Mouse (Mus musculus) spleen, adult 2 months (tissue): ENCODE data around the gene Gm5108. TPM values are rescaled to one million over a fixed set of nuclear protein-coding genes. Genes with fewer than 3 reads are reported as not detected.

Experiments
- DNase-seq, 2 experiments: peaks; one replicate each; pipeline versions ENCODE4 v3.0.0 to v3.0.0-alpha.2; 2012 to 2021; ENCODE audit warnings: low spot score in 2 of 2, low read depth in 1 of 2
- H3K27ac ChIP-seq: fragments of 200-500 bp; 2 replicates; pipeline ENCODE4 v1.5.1; 2012; ENCODE audit warnings: low read length, inconsistent platforms; ENCODE audit not compliant: insufficient read depth
- H3K27me3 ChIP-seq: fragments of 200-500 bp; 2 replicates; pipeline ENCODE4 v1.6.1; 2012; ENCODE audit warnings: mild to moderate bottlenecking, moderate library complexity, low read length, inconsistent platforms; ENCODE audit not compliant: control insufficient read depth, insufficient read depth
- H3K36me3 ChIP-seq: fragments of 200-500 bp; 2 replicates; pipeline ENCODE4 v1.6.1; 2012; ENCODE audit warnings: mild to moderate bottlenecking, low read length, inconsistent platforms; ENCODE audit not compliant: control insufficient read depth, insufficient read depth
- H3K4me1 ChIP-seq: fragments of 200-500 bp; 2 replicates; pipeline ENCODE4 v1.6.1; 2011; ENCODE audit warnings: inconsistent platforms; ENCODE audit not compliant: control insufficient read depth, insufficient read depth, insufficient read length
- H3K4me3 ChIP-seq: fragments of 200-500 bp; 2 replicates; pipeline ENCODE4 v1.5.1; 2011; ENCODE audit warnings: mild to moderate bottlenecking, inconsistent platforms; ENCODE audit not compliant: insufficient read depth, insufficient read length; ENCODE audit errors: extremely low read depth
- CTCF ChIP-seq: fragments of 200-500 bp; IDR thresholded peaks from 2 replicates; pipeline ENCODE4 v1.5.1; 2011; ENCODE audit warnings: mild to moderate bottlenecking, inconsistent platforms; ENCODE audit not compliant: insufficient read depth, insufficient read length, insufficient replicate concordance; ENCODE audit errors: extremely low read depth
- POLR2A ChIP-seq: fragments of 200-500 bp; IDR thresholded peaks from 2 replicates; pipeline ENCODE4 v1.6.1; 2011; ENCODE audit warnings: low read depth, low read length, inconsistent platforms
- WGBS: fragments of 180-500 bp; shearing (Covaris S2); methylation state at CpG from one replicate; pipeline ENCODE4 v1.1.7; 2018; 5-methylcytosine and 5-hydroxymethylcytosine counted together
- polyA plus RNA-seq: library from polyadenylated mRNA; depleted of rRNA; stranded (reverse); fragments of >200 nt; gene quantifications from 2 replicates; pipeline ENCODE4 v1.2.3, GENCODE M21; 2012

Gm5108 gene
- polyA plus RNA-seq, 1 experiment = not detected

DNA sequence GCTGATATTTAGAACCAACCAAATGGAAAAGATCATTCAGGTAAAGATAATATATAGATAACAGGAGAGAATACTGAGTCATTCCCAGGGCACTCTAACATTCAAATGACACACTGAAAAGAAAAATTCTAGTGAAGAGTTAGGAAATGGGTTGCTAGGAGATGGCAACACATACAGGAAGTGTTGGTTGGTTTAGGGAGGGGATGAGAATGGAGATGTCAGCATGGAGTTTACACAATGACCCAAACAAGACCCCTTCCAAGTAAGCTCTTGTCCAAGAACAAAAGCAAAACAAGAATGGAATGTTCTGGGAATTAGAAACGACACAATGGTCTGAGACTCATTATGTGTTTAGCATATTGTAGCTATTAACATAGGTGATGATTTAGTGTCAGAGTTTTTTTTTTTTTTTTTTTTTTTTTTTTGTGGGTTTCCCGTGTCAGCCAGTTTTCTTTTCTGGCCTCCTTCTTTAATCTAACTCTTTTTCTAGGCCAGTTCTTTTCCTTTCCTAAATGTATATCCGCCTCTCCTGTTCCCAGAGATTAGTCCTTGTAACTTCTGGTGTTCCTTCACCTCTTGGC, 40.6 kb downstream of the Gm5108 start:
- no peaks in the 10 kb centered on the region for H3K36me3 ChIP-seq
- H3K27ac ChIP-seq = no peak overlapping the region
- TF ChIP-seq POLR2A (no peak), CTCF (no peak)
- no peaks in the 10 kb centered on the region for H3K27me3 ChIP-seq
- 38% methylated on average over 3 of the region's 3 CpGs for WGBS
- H3K4me1 ChIP-seq = no peaks in the 10 kb centered on the region
- DNase-seq = no peak
- H3K4me3 ChIP-seq = no peak overlapping the region

- no peaks in the 10 kb centered on the region for H3K4me1 ChIP-seq
- no peak for DNase-seq
- no peak overlapping the region for H3K27ac ChIP-seq
- H3K27me3 ChIP-seq = no peaks in the 10 kb centered on the region
- no peak overlapping the region for H3K4me3 ChIP-seq
- no peak for TF ChIP-seq CTCF
- H3K36me3 ChIP-seq = no peaks in the 10 kb centered on the region
Measured at GRCm38 (mm10) chr5:67990426-67990825, 49.0 kb downstream of the Gm5108 start.

- Histone ChIP-seq H3K27me3 (no peaks in the 10 kb centered on the region), H3K27ac (no peak overlapping the region), H3K4me1 (no peaks in the 10 kb centered on the region), H3K36me3 (no peaks in the 10 kb centered on the region), H3K4me3 (no peak overlapping the region)
- DNase-seq = no peak
- WGBS = 86% methylated on average over 6 of the region's 6 CpGs
- TF ChIP-seq CTCF (no peak), POLR2A (no peak)
Measured at GRCm38 (mm10) chr5:68002611-68003010, 61.1 kb downstream of the Gm5108 start.

DNA sequence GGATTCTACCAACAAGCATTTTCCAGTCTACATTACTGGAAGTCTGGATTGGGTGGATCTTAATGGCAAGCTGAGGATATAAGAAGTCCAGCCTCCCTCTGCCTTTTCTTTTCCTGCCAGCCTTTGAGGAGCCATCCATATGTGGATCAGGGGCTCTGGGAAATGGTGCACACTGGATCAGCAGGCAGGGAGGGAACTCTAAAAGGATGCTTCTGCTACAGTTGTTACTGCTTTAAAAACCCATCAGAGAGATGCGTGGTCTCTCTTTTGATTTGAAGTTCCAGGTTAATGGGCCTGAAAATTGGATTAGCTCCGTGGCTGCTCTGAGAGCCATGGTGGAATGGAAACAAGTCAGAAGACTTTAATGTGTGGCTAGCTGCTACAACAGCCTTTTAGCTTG, 62.4 kb downstream of the Gm5108 start:
- no peaks in the 10 kb centered on the region for H3K27me3 ChIP-seq
- H3K27ac ChIP-seq = no peak overlapping the region
- no peak for DNase-seq
- H3K4me3 ChIP-seq = no peak overlapping the region
- no peaks in the 10 kb centered on the region for H3K36me3 ChIP-seq
- 89% methylated on average over 2 of the region's 2 CpGs for WGBS
- TF ChIP-seq CTCF (no peak), POLR2A (no peak)
- H3K4me1 ChIP-seq = no peaks in the 10 kb centered on the region

GRCm38 (mm10) chr5:68004419-68004818, 63.0 kb downstream of the Gm5108 start:
- no peak overlapping the region for H3K27ac ChIP-seq
- TF ChIP-seq POLR2A (no peak), CTCF (no peak)
- WGBS = 92% methylated on average over 2 of the region's 2 CpGs

DNA sequence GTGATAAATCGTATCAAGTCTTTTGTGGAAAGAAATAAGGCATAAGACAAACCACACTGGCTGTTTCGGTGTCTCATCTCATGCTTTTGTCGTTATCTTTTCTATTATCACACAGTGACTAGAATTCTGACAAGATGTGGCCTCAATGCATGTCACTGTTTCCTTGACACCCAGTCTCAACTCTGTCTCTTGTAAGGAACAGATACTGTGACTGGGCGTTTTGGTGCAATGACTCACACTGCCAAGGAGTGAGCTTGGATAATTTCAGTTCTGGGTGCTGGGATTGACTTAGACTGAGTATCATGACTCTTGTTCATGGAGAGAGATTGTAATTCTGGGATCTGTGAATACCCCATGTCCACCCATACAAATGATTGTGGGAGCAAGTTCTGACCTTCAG, 65.6 kb downstream of the Gm5108 start:
- H3K4me3 ChIP-seq = no peak overlapping the region
- H3K27me3 ChIP-seq = no peaks in the 10 kb centered on the region
- no peak for TF ChIP-seq POLR2A
- no peak for TF ChIP-seq CTCF
- no peaks in the 10 kb centered on the region for H3K36me3 ChIP-seq
- no peak for DNase-seq
- WGBS = 66% methylated on average over 4 of the region's 4 CpGs
- no peak overlapping the region for H3K27ac ChIP-seq
- H3K4me1 ChIP-seq = no peaks in the 10 kb centered on the region

More at GRCm38 (mm10) chr5:68004419-68004818, 63.0 kb downstream of the Gm5108 start:
- Histone ChIP-seq H3K27me3 (no peaks in the 10 kb centered on the region), H3K4me1 (no peaks in the 10 kb centered on the region), H3K4me3 (no peak overlapping the region), H3K36me3 (no peaks in the 10 kb centered on the region)
- DNase-seq = no peak

DNA sequence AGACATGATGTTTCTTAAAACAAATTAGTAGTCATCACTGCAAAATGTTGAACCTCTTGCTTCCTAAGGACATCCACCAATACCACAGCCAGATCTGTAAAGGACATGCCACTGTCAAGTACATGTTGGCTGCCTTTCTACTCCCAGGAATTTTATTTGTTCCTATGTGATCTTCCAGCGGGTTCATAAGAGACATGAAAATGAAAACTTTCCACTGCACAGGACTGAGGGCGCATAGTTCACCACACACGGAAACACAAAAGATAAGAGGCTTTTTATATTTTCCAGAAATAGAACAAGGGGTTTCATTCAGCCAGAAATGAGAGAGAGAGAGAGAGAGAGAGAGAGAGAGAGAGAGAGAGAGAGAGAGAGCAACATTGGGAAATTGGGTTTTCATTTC, 70.1 kb downstream of the Gm5108 start:
- H3K4me1 ChIP-seq = no peaks in the 10 kb centered on the region
- H3K27me3 ChIP-seq = no peaks in the 10 kb centered on the region
- WGBS = 44% methylated on average over 3 of the region's 3 CpGs
- H3K4me3 ChIP-seq = no peak overlapping the region
- no peak for DNase-seq
- H3K36me3 ChIP-seq = no peaks in the 10 kb centered on the region
- H3K27ac ChIP-seq = no peak overlapping the region
- no peak for TF ChIP-seq CTCF
- TF ChIP-seq POLR2A = no peak
